Comparison of ENCODE assay signal across 21 mouse cellular contexts in the genomic region with DNA sequence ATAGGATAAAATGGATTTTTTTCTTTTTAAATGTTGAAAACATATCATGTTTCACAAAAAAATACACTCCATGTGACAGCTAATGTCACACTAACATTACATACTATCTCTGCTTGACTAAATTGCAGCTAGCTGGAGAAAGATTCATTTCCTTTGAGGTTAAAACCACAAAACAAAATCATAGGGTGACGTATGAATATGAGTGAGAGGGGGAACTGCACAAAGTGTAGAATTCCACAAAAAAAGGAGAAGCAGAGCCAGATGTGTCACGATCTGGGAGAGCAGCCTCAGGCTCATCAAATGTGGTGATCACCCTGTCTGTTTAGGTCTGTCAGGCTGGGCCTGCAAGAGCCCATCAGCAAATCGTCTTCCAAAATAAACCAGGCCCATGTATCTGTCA.
DNase-seq lines count a peak whose midpoint lies in the region; ATAC-seq lines count a peak whose summit lies in the region.
"Had no signal": no experiment of that assay in that cellular context is flagged by ENCODE, and none has a peak within 500 bp of the region (broad histone marks: within the 10 kb centered on the region; RNA-seq: fewer than 3 reads in every experiment).

No protein-coding gene starts in this region.

- H3K4me3 ChIP-seq in forebrain, embryonic 15.5 days: no peak overlapping the region
- no peak overlapping the region for H3K4me3 ChIP-seq in forebrain, embryonic 10.5 days
- no peak overlapping the region for H3K4me3 ChIP-seq in embryonic facial prominence, embryonic 13.5 days
- H3K4me3 ChIP-seq: hindbrain, embryonic 15.5 days; midbrain, embryonic 12.5 days; neural tube, embryonic 12.5 days had no signal

- 73% methylated on average over 3 of the region's 3 CpGs for WGBS in forebrain, embryonic 15.5 days
- WGBS in forebrain, embryonic 10.5 days: 80% methylated on average over 3 of the region's 3 CpGs
- WGBS in embryonic facial prominence, embryonic 13.5 days: 14% methylated on average over 3 of the region's 3 CpGs

- no peaks in the 10 kb centered on the region for H3K27me3 ChIP-seq in forebrain, embryonic 15.5 days
- no peaks in the 10 kb centered on the region for H3K27me3 ChIP-seq in forebrain, embryonic 10.5 days (ENCODE audit: poor library complexity, severe bottlenecking)
- H3K27me3 ChIP-seq in embryonic facial prominence, embryonic 13.5 days: no peaks in the 10 kb centered on the region
- H3K27me3 ChIP-seq: hindbrain, embryonic 15.5 days; midbrain, embryonic 12.5 days; neural tube, embryonic 12.5 days had no signal

- no peak overlapping the region for H3K9ac ChIP-seq in forebrain, embryonic 15.5 days (replicated peaks)
- no peak overlapping the region for H3K9ac ChIP-seq in embryonic facial prominence, embryonic 13.5 days
- H3K9ac ChIP-seq: hindbrain, embryonic 15.5 days; midbrain, embryonic 12.5 days; neural tube, embryonic 12.5 days had no signal

- H3K27ac ChIP-seq in forebrain, embryonic 15.5 days (replicated peaks): 0 out of 2 replicates have a peak overlapping the region, but pooled peaks have one; percentile 21
- no peak overlapping the region for H3K27ac ChIP-seq in forebrain, embryonic 10.5 days
- H3K27ac ChIP-seq in embryonic facial prominence, embryonic 13.5 days: no peak overlapping the region
- H3K27ac ChIP-seq: hindbrain, embryonic 15.5 days; midbrain, embryonic 12.5 days; neural tube, embryonic 12.5 days; stomach, postnatal 0 days had no signal

- no peaks in the 10 kb centered on the region for H3K36me3 ChIP-seq in forebrain, embryonic 15.5 days
- H3K36me3 ChIP-seq in forebrain, embryonic 10.5 days (replicated peaks): no peaks in the 10 kb centered on the region
- H3K36me3 ChIP-seq in embryonic facial prominence, embryonic 13.5 days: no peaks in the 10 kb centered on the region
- H3K36me3 ChIP-seq: hindbrain, embryonic 15.5 days; midbrain, embryonic 12.5 days; neural tube, embryonic 12.5 days had no signal

- no peaks in the 10 kb centered on the region for H3K9me3 ChIP-seq in forebrain, embryonic 15.5 days
- no peaks in the 10 kb centered on the region for H3K9me3 ChIP-seq in forebrain, embryonic 10.5 days
- H3K9me3 ChIP-seq in embryonic facial prominence, embryonic 13.5 days: no peaks in the 10 kb centered on the region
- H3K9me3 ChIP-seq: hindbrain, embryonic 15.5 days; midbrain, embryonic 12.5 days; neural tube, embryonic 12.5 days had no signal

- no peaks in the 10 kb centered on the region for H3K4me1 ChIP-seq in forebrain, embryonic 15.5 days
- peaks cover 7% of the 10 kb centered on the region for H3K4me1 ChIP-seq in forebrain, embryonic 10.5 days
- peaks cover 9% of the 10 kb centered on the region for H3K4me1 ChIP-seq in embryonic facial prominence, embryonic 13.5 days
- H3K4me1 ChIP-seq: hindbrain, embryonic 15.5 days; midbrain, embryonic 12.5 days; neural tube, embryonic 12.5 days had no signal

- ATAC-seq in forebrain, embryonic 15.5 days (replicated peaks): no peak
- ATAC-seq in embryonic facial prominence, embryonic 13.5 days (ENCODE audit: insufficient number of reproducible peaks, insufficient read depth, low FRiP score, low TSS enrichment, low read depth): peak; percentile 64; the same call in 1 of the 2 replicates
- ATAC-seq in erythroid progenitor cell, adult 5-6 weeks (replicated peaks; ENCODE audit: low FRiP score, poor library complexity, severe bottlenecking): no peak
- ATAC-seq: forebrain, embryonic 14.5 days; lung, postnatal 0 days had no signal

- DNase-seq in forebrain, embryonic 10.5 days (ENCODE audit: extremely low spot score, low spot score): no peak
- DNase-seq in kidney, postnatal 10 days: peak; percentile 7
- no peak for DNase-seq in kidney, postnatal 36 days
- no peak for DNase-seq in layer of hippocampus, postnatal 36 days
- DNase-seq: adrenal gland, adult 8-10 months; B cell, adult 2 months; cerebellum, adult 9-10 months; gastrocnemius, postnatal 14 days; kidney, adult 8-10 months; left cerebral cortex, postnatal 4 days; liver; right cerebral cortex, postnatal 4 days had no signal

- H3K4me2 ChIP-seq in forebrain, embryonic 15.5 days (replicated peaks): no peak overlapping the region
- H3K4me2 ChIP-seq in embryonic facial prominence, embryonic 13.5 days: 0 out of 2 replicates have a peak overlapping the region, but pooled peaks have one; percentile 9
- H3K4me2 ChIP-seq: hindbrain, embryonic 15.5 days; midbrain, embryonic 12.5 days; neural tube, embryonic 12.5 days had no signal
